Mouse (Mus musculus) C2C12 (cell line): ENCODE data around the gene Pdlim1. TPM values are rescaled to one million over a fixed set of nuclear protein-coding genes. Genes with fewer than 3 reads are reported as not detected.

ENCODE experiments used
- H3K27me3 ChIP-seq: one replicate; pipeline ENCODE4 v1.6.1; 2011; ENCODE audit not compliant: control insufficient read depth, insufficient read depth, insufficient read length
- H3K36me3 ChIP-seq: one replicate; pipeline ENCODE4 v1.6.1; 2011; ENCODE audit not compliant: control insufficient read depth, insufficient read depth
- H3K4me3 ChIP-seq: one replicate; pipeline ENCODE4 v1.5.1; 2011; ENCODE audit warnings: mild to moderate bottlenecking, control low read depth; ENCODE audit not compliant: poor library complexity, insufficient read depth, severe bottlenecking
- H3K79me2 ChIP-seq: one replicate; pipeline ENCODE4 v1.6.1; 2011; ENCODE audit not compliant: control insufficient read depth, insufficient read depth
- H3K79me3 ChIP-seq: one replicate; pipeline ENCODE4 v1.6.1; 2011; ENCODE audit warnings: low read depth, control low read depth
- H3ac ChIP-seq: one replicate; pipeline ENCODE3; 2011; ENCODE audit warnings: low read depth; ENCODE audit not compliant: control insufficient read depth, insufficient read length
- CEBPB ChIP-seq: IDR thresholded peaks from one replicate; pipeline ENCODE4 v1.6.1; 2011; ENCODE audit warnings: low read depth, mild to moderate bottlenecking, control low read depth, moderate library complexity
- CTCF ChIP-seq: IDR thresholded peaks from one replicate; pipeline ENCODE4 v1.5.1; 2011; ENCODE audit not compliant: control insufficient read depth, insufficient read depth, insufficient read length
- FOSL1 ChIP-seq: IDR thresholded peaks from one replicate; pipeline ENCODE4 v1.8.0; 2011; ENCODE audit warnings: mild to moderate bottlenecking, low read length; ENCODE audit not compliant: poor library complexity, insufficient read depth, severe bottlenecking
- MAX ChIP-seq: IDR thresholded peaks from one replicate; pipeline ENCODE4 v1.6.1; 2011; ENCODE audit warnings: mild to moderate bottlenecking, control low read depth
- MYOD1 ChIP-seq: IDR thresholded peaks from one replicate; pipeline ENCODE4 v1.6.1; 2011; ENCODE audit warnings: low read depth; ENCODE audit not compliant: control insufficient read depth, insufficient read length
- MYOG ChIP-seq: IDR thresholded peaks from one replicate; pipeline ENCODE4 v1.6.1; 2011; ENCODE audit not compliant: control insufficient read depth, insufficient read length; ENCODE audit errors: extremely low read depth
- USF1 ChIP-seq: IDR thresholded peaks from one replicate; pipeline ENCODE4 v1.6.1; 2011; ENCODE audit warnings: low read depth, mild to moderate bottlenecking, control low read depth, moderate library complexity
- polyA plus RNA-seq: library from polyadenylated mRNA; unstranded; fragments of >200 nt; fragmentation: generic; extraction: Trizol; gene quantifications from one replicate; pipeline ENCODE4 v1.2.1, GENCODE M21; 2012; ENCODE audit warnings: missing spikeins

Gene Pdlim1
- polyA plus RNA-seq, 1 experiment, result 198 TPM

DNA sequence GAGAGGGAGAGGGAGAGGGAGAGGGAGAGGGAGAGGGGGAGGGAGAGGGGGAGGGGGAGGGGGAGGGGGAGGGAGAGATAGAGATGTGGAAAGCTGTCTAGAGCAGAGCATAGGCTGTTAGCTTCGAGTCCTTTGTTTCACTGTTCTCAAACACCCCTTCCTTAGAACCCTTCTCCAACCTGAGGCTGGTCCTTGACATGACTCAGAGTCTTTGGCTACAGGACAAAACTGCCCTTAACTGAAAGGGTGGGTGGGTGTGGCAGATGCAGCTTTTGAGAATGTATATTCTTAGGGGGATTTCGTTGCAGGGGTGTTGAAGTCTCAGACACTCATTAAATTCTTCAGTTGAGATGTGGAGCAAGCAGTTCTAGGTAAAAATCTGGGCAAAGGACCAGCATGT lies 11.8 kb upstream of the Pdlim1 start:
- TF ChIP-seq MYOG (no peak), FOSL1 (no peak), MYOD1 (no peak), USF1 (no peak), CEBPB (no peak), MAX (no peak), CTCF (no peak)
- no peaks in the 10 kb centered on the region for H3K27me3 ChIP-seq
- H3K79me2 ChIP-seq, result no peaks in the 10 kb centered on the region
- no peaks in the 10 kb centered on the region for H3K79me3 ChIP-seq
- no peak overlapping the region for H3K4me3 ChIP-seq
- no peaks in the 10 kb centered on the region for H3K36me3 ChIP-seq
- H3ac ChIP-seq, result no peak overlapping the region

DNA sequence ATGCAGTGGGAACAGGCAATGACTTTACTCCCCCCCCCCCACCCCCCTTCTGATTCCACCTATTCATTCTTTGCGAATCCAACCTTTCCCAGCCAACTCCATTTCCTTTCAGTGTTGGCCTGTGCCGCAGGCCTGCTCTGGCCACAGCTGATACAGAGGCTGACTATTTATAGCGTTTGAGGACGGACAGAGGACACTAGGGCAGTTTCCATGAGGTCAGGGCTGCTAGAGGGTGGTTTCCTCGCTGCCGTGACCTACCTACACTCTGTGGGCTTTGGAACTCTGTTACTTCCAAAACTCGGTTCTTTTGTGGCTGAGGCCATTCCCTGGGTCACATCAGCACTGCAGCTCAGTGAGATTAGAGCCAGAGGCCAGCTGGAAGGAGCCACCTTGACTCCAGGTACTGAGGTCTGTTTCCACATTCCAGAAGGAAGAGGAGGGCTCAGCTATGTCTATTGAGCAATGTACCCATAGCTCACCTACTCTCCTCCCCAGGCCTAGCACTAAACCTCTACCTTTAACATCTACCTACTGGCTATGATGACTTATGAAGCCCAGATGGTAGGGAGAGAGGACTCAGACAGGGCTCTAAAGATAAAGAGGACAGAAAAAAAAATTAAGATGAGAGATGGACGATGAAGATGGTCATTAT lies 6.9 kb upstream of the Pdlim1 start:
- H3K79me2 ChIP-seq, result no peaks in the 10 kb centered on the region
- H3K79me3 ChIP-seq, result no peaks in the 10 kb centered on the region

DNA sequence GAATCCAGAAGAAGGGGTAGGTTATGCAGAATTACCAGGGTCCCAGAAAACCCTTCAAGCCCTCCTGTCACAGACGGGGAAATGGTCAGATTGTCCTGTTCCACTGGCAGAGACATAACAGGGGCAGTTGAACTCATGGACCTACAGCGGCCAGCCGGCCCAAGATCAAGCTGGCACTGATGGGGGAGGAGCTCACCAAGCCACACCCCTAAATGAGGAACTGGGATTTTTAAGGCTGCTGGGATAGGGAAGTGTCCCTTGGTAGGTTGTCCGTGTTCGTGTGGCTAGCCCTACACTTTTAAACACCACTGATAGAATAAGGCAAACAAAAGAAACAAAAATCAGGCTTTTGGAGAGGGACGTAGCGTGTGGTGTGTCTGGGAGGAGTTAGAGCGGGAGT lies 5.9 kb upstream of the Pdlim1 start:
- Histone ChIP-seq H3K4me3 (no peak overlapping the region), H3K36me3 (no peaks in the 10 kb centered on the region), H3ac (no peak overlapping the region), H3K79me3 (no peaks in the 10 kb centered on the region), H3K27me3 (no peaks in the 10 kb centered on the region), H3K79me2 (no peaks in the 10 kb centered on the region)
- TF ChIP-seq MYOG (no peak), USF1 (no peak), MYOD1 (no peak), FOSL1 (no peak), CEBPB (no peak), CTCF (no peak), MAX (no peak)

More for the DNA sequence above, 6.9 kb upstream of the Pdlim1 start:
- H3K27me3 ChIP-seq, result no peaks in the 10 kb centered on the region
- no peak overlapping the region for H3ac ChIP-seq
- TF ChIP-seq MYOG (no peak), FOSL1 (no peak), USF1 (no peak), MYOD1 (no peak)
- no peak overlapping the region for H3K4me3 ChIP-seq
- no peaks in the 10 kb centered on the region for H3K36me3 ChIP-seq

DNA sequence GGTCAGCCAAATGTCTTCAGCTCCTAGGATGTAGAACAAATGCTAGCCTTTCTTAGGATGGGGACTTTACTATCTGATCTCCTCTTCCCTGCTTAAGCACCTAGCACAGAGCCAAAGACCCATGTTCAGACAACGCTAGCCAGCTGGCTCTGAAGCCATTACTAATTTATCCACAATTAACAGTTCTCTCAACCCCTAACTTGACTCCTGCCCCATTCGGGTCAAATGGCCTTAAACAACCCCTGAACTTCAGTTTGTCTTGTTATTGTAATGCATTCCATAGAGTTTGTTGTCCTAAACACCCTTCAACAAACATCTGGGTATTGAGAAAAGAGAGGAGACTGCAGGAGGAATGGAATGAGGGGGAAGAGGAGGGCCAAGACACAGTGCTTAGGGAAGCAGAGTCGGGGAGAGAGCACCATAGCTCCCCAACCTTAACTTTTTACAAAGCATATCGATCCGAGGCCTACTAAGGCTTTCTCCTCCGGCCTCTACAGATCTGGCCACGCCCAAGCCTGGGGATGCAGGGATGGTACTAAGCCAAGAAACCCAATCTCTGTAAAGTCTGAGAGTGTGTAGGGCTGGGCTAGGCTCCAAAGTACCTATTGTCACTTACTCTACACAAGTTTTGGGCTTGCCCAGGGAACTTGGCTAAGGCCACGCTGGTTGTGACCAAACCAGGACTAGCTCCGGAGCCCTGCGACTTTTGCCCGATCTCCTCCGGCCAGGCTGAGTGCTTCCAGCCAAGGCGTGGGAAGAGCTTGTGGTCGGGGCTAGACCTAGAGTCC lies 4.0 kb upstream of the Pdlim1 start:
- TF ChIP-seq MAX (no peak), USF1 (no peak), MYOD1 (no peak), FOSL1 (no peak), MYOG (no peak), CTCF (no peak), CEBPB (no peak)
- no peak overlapping the region for H3K4me3 ChIP-seq
- peaks cover 7% of the 10 kb centered on the region for H3K79me2 ChIP-seq
- no peak overlapping the region for H3ac ChIP-seq
- H3K27me3 ChIP-seq, result no peaks in the 10 kb centered on the region
- no peaks in the 10 kb centered on the region for H3K36me3 ChIP-seq
- H3K79me3 ChIP-seq, result peaks cover 3% of the 10 kb centered on the region

- Histone ChIP-seq H3K79me2 (peaks cover 36% of the 10 kb centered on the region), H3K79me3 (peaks cover 23% of the 10 kb centered on the region), H3K4me3 (no peak overlapping the region), H3K36me3 (peaks cover 7% of the 10 kb centered on the region), H3K27me3 (no peaks in the 10 kb centered on the region), H3ac (no peak overlapping the region)
- TF ChIP-seq USF1 (no peak), MYOG (no peak), MYOD1 (no peak), FOSL1 (no peak), MAX (no peak), CEBPB (no peak)
Measured at GRCm38 (mm10) chr19:40272674-40273073, 1.0 kb upstream of the Pdlim1 start.
